Mouse (Mus musculus) liver, adult 2 months (tissue): ENCODE data around the gene Cdc42se1.

Experiments
- CTCF ChIP-seq: fragments of 200-500 bp; IDR thresholded peaks from 2 replicates; pipeline ENCODE4 v1.5.1; 2011; ENCODE audit warnings: low read depth, low read length, control low read depth
- POLR2A ChIP-seq: fragments of 200-500 bp; IDR thresholded peaks from 2 replicates; pipeline ENCODE4 v1.6.1; 2011; ENCODE audit warnings: low read length, control low read depth; ENCODE audit not compliant: insufficient read depth; ENCODE audit errors: extremely low read depth

DNA sequence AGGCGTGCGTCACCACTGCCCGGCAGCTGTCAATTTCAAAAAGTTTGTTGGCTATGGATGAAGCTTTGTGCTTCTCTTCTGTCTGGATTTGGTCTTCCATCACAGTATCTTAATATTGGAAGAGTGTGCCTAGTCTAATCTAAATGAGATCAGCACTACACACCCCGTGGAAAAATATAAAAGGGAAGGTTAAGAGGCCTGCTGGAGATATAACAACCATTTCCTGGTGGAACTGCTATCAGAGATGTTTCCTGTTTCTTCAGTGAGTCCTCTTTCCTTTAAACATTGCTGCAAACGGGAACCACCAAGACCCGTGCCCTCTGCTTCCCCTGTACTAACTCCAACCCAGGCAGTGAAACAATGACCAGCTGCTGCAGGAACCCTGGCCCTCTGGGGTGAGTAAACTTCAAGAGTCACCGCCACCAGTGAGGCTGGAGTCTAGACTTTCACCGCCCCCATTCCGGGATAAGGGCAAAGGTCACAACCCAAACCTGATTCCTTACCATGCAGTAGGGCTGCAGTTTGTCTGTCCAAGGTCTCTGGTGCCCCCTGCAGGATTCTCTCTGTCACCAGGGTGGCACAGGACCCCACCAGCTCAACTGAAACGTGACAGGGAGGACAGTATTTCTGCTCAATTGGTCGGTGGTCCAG, 34.7 kb downstream of the Cdc42se1 start:
- peak; percentile 87 for TF ChIP-seq CTCF
- no peak for TF ChIP-seq POLR2A
